Mouse (Mus musculus) liver, embryonic 14.5 days (tissue): ENCODE measurements at regions not wholly inside any gene's neighbourhood (a gene's known extent, or its start where the extent isn't known, plus 50 kb on each side); places are given as distances from the start of the nearest gene placed in this dataset.

Source experiments
- ATAC-seq: fragments of 200-750 bp; cut with Nextera tagmentation; 2 replicates; pipeline ENCODE4 v1.8.0; 2017; ENCODE audit warnings: moderate number of reproducible peaks, mild to moderate bottlenecking, moderate library complexity; ENCODE audit not compliant: insufficient read depth
- DNase-seq, 3 experiments: peaks; one replicate each; pipeline ENCODE4 v3.0.0-alpha.2; 2012 to 2013; ENCODE audit warnings: low read depth in 3 of 3, low spot score in 3 of 3
- H3K27ac ChIP-seq: fragments of 300-500 bp; sonication (generic); 2 replicates; pipeline ENCODE4 v1.5.1; 2014; ENCODE audit warnings: moderate library complexity, mild to moderate bottlenecking, control low read depth, inconsistent platforms
- H3K27me3 ChIP-seq: fragments of 300-500 bp; sonication (generic); 2 replicates; pipeline ENCODE4 v1.6.1; 2014; ENCODE audit warnings: mild to moderate bottlenecking, low read length, moderate library complexity; ENCODE audit not compliant: control insufficient read depth, insufficient read depth
- H3K36me3 ChIP-seq: fragments of 300-500 bp; sonication (generic); replicated peaks from 2 replicates; pipeline ENCODE4 v1.6.1; 2014; ENCODE audit warnings: low read depth; ENCODE audit not compliant: control insufficient read depth, insufficient read depth
- H3K4me1 ChIP-seq, 2 experiments: fragments of 200-500 bp in 1 of 2; fragments of 300-500 bp in 1 of 2; sonication (generic) in 1 of 2; replicated peaks; 2 replicates each; pipeline ENCODE4 v1.6.1; 2012 to 2014; ENCODE audit warnings: antibody characterized with exemption in 1 of 2, inconsistent platforms in 1 of 2, low read length in 1 of 2; ENCODE audit not compliant: control insufficient read depth in 2 of 2, insufficient read depth in 2 of 2
- H3K4me2 ChIP-seq: fragments of 300-500 bp; sonication (generic); 2 replicates; pipeline ENCODE4 v1.6.1; 2014; ENCODE audit warnings: low read depth, mild to moderate bottlenecking, control low read depth, moderate library complexity
- H3K4me3 ChIP-seq, 2 experiments: fragments of 200-500 bp in 1 of 2; fragments of 300-500 bp in 1 of 2; sonication (generic) in 1 of 2; 2 replicates each; pipeline ENCODE4 v1.5.1; 2012 to 2014; ENCODE audit warnings: low read depth in 2 of 2, low read length in 2 of 2, mild to moderate bottlenecking in 2 of 2, control low read depth in 1 of 2, inconsistent platforms in 1 of 2, moderate library complexity in 1 of 2; ENCODE audit not compliant: insufficient read depth in 1 of 2
- H3K9ac ChIP-seq: fragments of 300-500 bp; sonication (generic); replicated peaks from 2 replicates; pipeline ENCODE4 v1.6.1; 2014; ENCODE audit warnings: mild to moderate bottlenecking, control low read depth, moderate library complexity
- H3K9me3 ChIP-seq: fragments of 300-500 bp; sonication (generic); 2 replicates; pipeline ENCODE4 v1.6.1; 2016; ENCODE audit warnings: low read length, mixed read lengths; ENCODE audit not compliant: control insufficient read depth
- CTCF ChIP-seq: IDR thresholded peaks from 2 replicates; pipeline ENCODE4 v1.5.1; 2016; ENCODE audit warnings: antibody characterized with exemption, low read depth, control low read depth
- EP300 ChIP-seq: IDR thresholded peaks from 2 replicates; pipeline ENCODE4 v1.6.1; 2016; ENCODE audit warnings: antibody characterized with exemption, low read depth
- WGBS: fragments of 180-500 bp; shearing (Covaris S2); extraction: QIAGEN DNeasy Blood & Tissue Kit; methylation state at CpG from one replicate; pipeline ENCODE4 v1.1.7; 2014; ENCODE audit not compliant: insufficient replicate concordance; 5-methylcytosine and 5-hydroxymethylcytosine counted together

- Histone ChIP-seq H3K27me3 (no peaks in the 10 kb centered on the region), H3K4me3 (no peak overlapping the region), H3K36me3 (no peaks in the 10 kb centered on the region), H3K9ac (no peak overlapping the region), H3K9me3 (no peaks in the 10 kb centered on the region), H3K4me2 (no peak overlapping the region), H3K27ac (no peak overlapping the region), H3K4me1 (no peaks in the 10 kb centered on the region)
- no peak for TF ChIP-seq CTCF
- no peak for TF ChIP-seq EP300
- DNase-seq (no peak), ATAC-seq (no peak)
- 46% methylated on average over 1 of the region's 1 CpGs for WGBS
Observed at GRCm38 (mm10) chr6:93031812-93032330, 88.6 kb upstream of the Adamts9 start.

GRCm38 (mm10) chr6:93026068-93027022 is 83.1 kb upstream of the Adamts9 start:
- no peaks in the 10 kb centered on the region for H3K36me3 ChIP-seq
- WGBS = 51% methylated on average over 9 of the region's 9 CpGs
- no peaks in the 10 kb centered on the region for H3K27me3 ChIP-seq
- no peaks in the 10 kb centered on the region for H3K4me1 ChIP-seq
- no peaks in the 10 kb centered on the region for H3K9me3 ChIP-seq
- TF ChIP-seq EP300 (no peak), CTCF (no peak)
- no peak overlapping the region for H3K9ac ChIP-seq
- no peak overlapping the region for H3K4me3 ChIP-seq
- DNase-seq (no peak), ATAC-seq (no peak)
- no peak overlapping the region for H3K4me2 ChIP-seq
- H3K27ac ChIP-seq = no peak overlapping the region

- DNase-seq = peak; percentile 11 to 28 (median 26)
- Histone ChIP-seq H3K9me3 (no peaks in the 10 kb centered on the region), H3K4me3 (no peak overlapping the region), H3K27me3 (no peaks in the 10 kb centered on the region), H3K9ac (no peak overlapping the region), H3K4me1 (0 out of 4 replicates have a peak, but pooled peaks cover 0 to 2% of the 10 kb centered on the region in 2 experiments), H3K27ac (no peak overlapping the region), H3K36me3 (no peaks in the 10 kb centered on the region), H3K4me2 (no peak overlapping the region)
- WGBS = 67% methylated on average over 1 of the region's 1 CpGs
- no peak for TF ChIP-seq EP300
- no peak for TF ChIP-seq CTCF
- peak; percentile 59 for ATAC-seq
Observed at GRCm38 (mm10) chr6:93014534-93014933, 71.2 kb upstream of the Adamts9 start.

- 63% methylated on average over 5 of the region's 5 CpGs for WGBS
- Histone ChIP-seq H3K9ac (no peak overlapping the region), H3K36me3 (no peaks in the 10 kb centered on the region), H3K4me1 (0 out of 4 replicates have a peak, but pooled peaks cover 0 to 2% of the 10 kb centered on the region in 2 experiments), H3K27me3 (no peaks in the 10 kb centered on the region), H3K9me3 (no peaks in the 10 kb centered on the region), H3K4me2 (no peak overlapping the region), H3K4me3 (no peak overlapping the region), H3K27ac (no peak overlapping the region)
- DNase-seq = no peak
- no peak for ATAC-seq
- no peak for TF ChIP-seq EP300
- TF ChIP-seq CTCF = no peak
Observed at GRCm38 (mm10) chr6:93011906-93012305, 68.6 kb upstream of the Adamts9 start.

GRCm38 (mm10) chr6:93004587-93005240 is 61.4 kb upstream of the Adamts9 start:
- Histone ChIP-seq H3K4me1 (no peaks in the 10 kb centered on the region), H3K4me3 (no peak overlapping the region), H3K9ac (no peak overlapping the region), H3K27me3 (no peaks in the 10 kb centered on the region), H3K9me3 (no peaks in the 10 kb centered on the region), H3K4me2 (no peak overlapping the region), H3K27ac (no peak overlapping the region), H3K36me3 (no peaks in the 10 kb centered on the region)
- DNase-seq (no peak), ATAC-seq (no peak)
- no peak for TF ChIP-seq EP300
- TF ChIP-seq CTCF = no peak
- 53% methylated on average over 3 of the region's 3 CpGs for WGBS
